Mouse (Mus musculus) myocyte (in vitro differentiated cells): ENCODE data around the gene Tbc1d30. TPM values are rescaled to one million over a fixed set of nuclear protein-coding genes. Genes with fewer than 3 reads are reported as not detected.
A peak's percentile ranks its signal among the peaks of the same experiment; 100 is the strongest.

Source experiments
- H3K27me3 ChIP-seq: one replicate; pipeline ENCODE4 v1.6.1; 2011; ENCODE audit not compliant: control insufficient read depth, insufficient read depth, insufficient read length
- H3K36me3 ChIP-seq: one replicate; pipeline ENCODE4 v1.6.1; 2011; ENCODE audit not compliant: control insufficient read depth, insufficient read depth
- H3K4me2 ChIP-seq: one replicate; pipeline ENCODE4 v1.6.1; 2011; ENCODE audit warnings: low read depth, control low read depth
- H3K4me3 ChIP-seq: one replicate; pipeline ENCODE4 v1.5.1; 2011; ENCODE audit warnings: mild to moderate bottlenecking, control low read depth, moderate library complexity
- H3K79me2 ChIP-seq: one replicate; pipeline ENCODE4 v1.6.1; 2011; ENCODE audit not compliant: control insufficient read depth, insufficient read depth
- H3ac ChIP-seq: one replicate; pipeline ENCODE4 v1.6.1; 2011; ENCODE audit not compliant: control insufficient read depth, insufficient read length
- CEBPB ChIP-seq: IDR thresholded peaks from 2 replicates; pipeline ENCODE4 v1.6.1; 2011; ENCODE audit warnings: mild to moderate bottlenecking, moderate library complexity; ENCODE audit not compliant: poor library complexity, insufficient read depth, severe bottlenecking
- E2F4 ChIP-seq: IDR thresholded peaks from one replicate; pipeline ENCODE4 v1.6.1; 2011; ENCODE audit warnings: mild to moderate bottlenecking, control low read depth, moderate library complexity; ENCODE audit not compliant: insufficient read depth
- MAX ChIP-seq: IDR thresholded peaks from one replicate; pipeline ENCODE4 v1.6.1; 2011; ENCODE audit warnings: low read depth, mild to moderate bottlenecking, control low read depth
- MYOD1 ChIP-seq, 3 experiments: IDR thresholded peaks; one replicate each; pipeline ENCODE4 v1.6.1; 2011; ENCODE audit warnings: control low read depth in 2 of 3, low read depth in 2 of 3, mild to moderate bottlenecking in 2 of 3, moderate library complexity in 1 of 3; ENCODE audit not compliant: insufficient read length in 2 of 3, control insufficient read depth in 1 of 3
- MYOG ChIP-seq, 3 experiments: IDR thresholded peaks; one replicate each; pipeline ENCODE4 v1.6.1; 2011; ENCODE audit warnings: control low read depth in 2 of 3, low read depth in 2 of 3, mild to moderate bottlenecking in 2 of 3; ENCODE audit not compliant: insufficient read length in 2 of 3, control insufficient read depth in 1 of 3, insufficient read depth in 1 of 3
- POLR2A ChIP-seq: IDR thresholded peaks from one replicate; pipeline ENCODE4 v1.6.1; 2011; ENCODE audit warnings: low read depth, mild to moderate bottlenecking, control low read depth, moderate library complexity; ENCODE audit not compliant: insufficient read length
- POLR2AphosphoS2 ChIP-seq: IDR thresholded peaks from one replicate; pipeline ENCODE4 v1.6.1; 2011; ENCODE audit warnings: low read depth, control low read depth; ENCODE audit not compliant: insufficient read length
- REST ChIP-seq: IDR thresholded peaks from one replicate; pipeline ENCODE4 v1.6.1; 2011; ENCODE audit warnings: mild to moderate bottlenecking, control low read depth, moderate library complexity; ENCODE audit not compliant: insufficient read depth, insufficient read length
- SRF ChIP-seq: IDR thresholded peaks from one replicate; pipeline ENCODE4 v1.6.1; 2011; ENCODE audit warnings: low read depth; ENCODE audit not compliant: control insufficient read depth, insufficient read length
- TCF12 ChIP-seq: IDR thresholded peaks from one replicate; pipeline ENCODE4 v1.6.1; 2011; ENCODE audit warnings: mild to moderate bottlenecking, control low read depth; ENCODE audit not compliant: poor library complexity, insufficient read depth, severe bottlenecking
- TCF3 ChIP-seq: IDR thresholded peaks from one replicate; pipeline ENCODE4 v1.6.1; 2011; ENCODE audit warnings: low read depth, control low read depth; ENCODE audit not compliant: insufficient read length
- USF1 ChIP-seq: IDR thresholded peaks from one replicate; pipeline ENCODE4 v1.6.1; 2011; ENCODE audit warnings: low read depth, mild to moderate bottlenecking, control low read depth, moderate library complexity
- polyA plus RNA-seq: library from polyadenylated mRNA; unstranded; fragments of >200 nt; fragmentation: generic; extraction: Trizol; gene quantifications from one replicate; pipeline ENCODE4 v1.2.1, GENCODE M21; 2012; ENCODE audit warnings: missing spikeins

The Tbc1d30 gene
- not detected for polyA plus RNA-seq

GRCm38 (mm10) chr10:121351066-121351581 is at the start of gene Tbc1d30:
Gene Tbc1d30 (minus strand): TSS chr10:121351278.
- H3K36me3 ChIP-seq = no peaks in the 10 kb centered on the region
- H3K27me3 ChIP-seq = peaks cover 16% of the 10 kb centered on the region
- H3K79me2 ChIP-seq = no peaks in the 10 kb centered on the region
- H3K4me3 ChIP-seq = no peak within 1 kb of the TSS
- TF ChIP-seq MYOG (IDR thresholded peaks at IDR 0.05; ENCODE audit: control insufficient read depth in 1 of 3, insufficient read depth in 1 of 3, insufficient read length in 2 of 3, low read depth in 2 of 3) (peak in 1 of 3 experiments; percentile 1), USF1 (no peak)
- H3K4me2 ChIP-seq = peak within 1 kb of the TSS; percentile 12
- H3ac ChIP-seq = no peak within 1 kb of the TSS

- Histone ChIP-seq H3ac (no peak overlapping the region), H3K36me3 (peaks cover 8% of the 10 kb centered on the region), H3K4me2 (no peak overlapping the region), H3K27me3 (no peaks in the 10 kb centered on the region), H3K79me2 (no peaks in the 10 kb centered on the region), H3K4me3 (no peak overlapping the region)
- TF ChIP-seq REST = no peak
- no peak for TF ChIP-seq MAX
- peak in 2 of 3 experiments; percentile 57 to 75 for TF ChIP-seq MYOD1 (IDR thresholded peaks at IDR 0.05; ENCODE audit: control insufficient read depth in 1 of 3, insufficient read length in 2 of 3, low read depth in 2 of 3)
- TF ChIP-seq TCF3 = peak; percentile 53
- peak in 1 of 3 experiments; percentile 87 for TF ChIP-seq MYOG (IDR thresholded peaks at IDR 0.05; ENCODE audit: control insufficient read depth in 1 of 3, insufficient read depth in 1 of 3, insufficient read length in 2 of 3, low read depth in 2 of 3)
- no peak for TF ChIP-seq POLR2A
- no peak for TF ChIP-seq POLR2AphosphoS2
- no peak for TF ChIP-seq SRF
- no peak for TF ChIP-seq E2F4
- TF ChIP-seq TCF12 = no peak
- TF ChIP-seq CEBPB = no peak
- TF ChIP-seq USF1 = no peak
Observed at GRCm38 (mm10) chr10:121398599-121398998, 47.5 kb upstream of the Tbc1d30 start.

DNA sequence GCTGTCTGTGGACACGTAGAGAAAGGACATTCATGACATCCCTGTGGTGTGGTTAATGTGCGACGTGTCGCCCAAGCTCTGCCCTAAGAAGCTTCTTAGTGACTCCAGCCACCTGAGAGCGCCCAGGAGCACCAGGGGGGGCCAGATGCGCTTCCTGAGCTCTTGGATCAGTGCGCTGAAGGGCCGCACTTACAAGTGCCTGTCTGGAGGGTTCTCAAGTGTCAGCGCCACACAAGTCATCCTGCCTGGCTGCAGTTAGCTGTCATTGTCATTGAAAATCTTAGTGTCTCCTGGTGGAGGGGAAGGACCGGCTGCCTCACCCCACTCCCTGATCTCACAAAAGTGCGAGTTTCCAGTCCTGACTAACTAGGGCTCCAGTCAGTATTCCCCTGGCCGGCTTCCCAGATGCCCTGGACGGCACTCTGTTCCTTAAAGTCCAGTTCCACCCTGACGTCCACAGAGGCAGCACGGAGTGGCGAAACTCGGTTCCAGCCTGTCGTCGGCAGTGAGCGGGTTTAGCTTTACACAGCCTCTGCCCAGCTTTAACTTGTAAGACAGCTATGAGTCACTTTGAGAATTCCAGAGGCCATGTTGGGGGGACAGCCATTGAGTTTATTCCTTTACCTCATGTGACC is 44.6 kb upstream of the Tbc1d30 start:
- Histone ChIP-seq H3K79me2 (no peaks in the 10 kb centered on the region), H3K4me2 (no peak overlapping the region), H3K36me3 (peaks cover 19% of the 10 kb centered on the region), H3K27me3 (no peaks in the 10 kb centered on the region), H3ac (no peak overlapping the region), H3K4me3 (no peak overlapping the region)
- TF ChIP-seq REST = no peak
- no peak for TF ChIP-seq E2F4
- TF ChIP-seq POLR2A = no peak
- no peak for TF ChIP-seq TCF12
- TF ChIP-seq CEBPB = no peak
- TF ChIP-seq MYOD1 (IDR thresholded peaks at IDR 0.05; ENCODE audit: control insufficient read depth in 1 of 3, insufficient read length in 2 of 3, low read depth in 2 of 3) = no peak
- no peak for TF ChIP-seq TCF3
- TF ChIP-seq MYOG (IDR thresholded peaks at IDR 0.05; ENCODE audit: control insufficient read depth in 1 of 3, insufficient read depth in 1 of 3, insufficient read length in 2 of 3, low read depth in 2 of 3) = no peak
- no peak for TF ChIP-seq MAX
- no peak for TF ChIP-seq USF1
- no peak for TF ChIP-seq SRF
- no peak for TF ChIP-seq POLR2AphosphoS2

DNA sequence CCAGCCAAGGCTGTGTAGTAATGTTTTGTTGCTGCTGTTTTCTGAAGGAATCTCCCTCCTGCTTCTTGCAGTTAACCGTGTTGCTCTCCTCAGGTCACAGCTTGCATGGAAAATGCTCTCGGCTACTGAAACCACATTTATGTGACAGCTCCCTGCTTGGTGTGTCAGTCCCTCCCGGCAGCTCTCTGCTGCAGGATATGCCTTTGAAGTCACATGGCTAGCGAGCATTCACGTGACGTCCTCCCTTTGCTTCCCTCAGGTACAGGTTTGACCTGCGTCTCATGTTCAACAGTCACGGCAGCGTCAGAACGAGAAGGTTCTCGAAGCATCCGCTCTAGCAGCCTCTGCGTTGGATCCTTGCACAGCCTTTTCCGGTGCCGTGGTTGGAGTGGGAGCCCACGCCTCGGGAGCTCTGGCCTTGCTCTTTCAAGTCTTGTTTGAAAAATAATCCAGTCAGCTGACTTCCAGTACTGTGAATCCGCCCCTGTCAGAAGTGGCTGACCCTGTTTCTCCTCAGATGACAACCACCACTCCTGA is 43.8 kb upstream of the Tbc1d30 start:
- no peak overlapping the region for H3ac ChIP-seq
- peaks cover 19% of the 10 kb centered on the region for H3K36me3 ChIP-seq
- H3K79me2 ChIP-seq = no peaks in the 10 kb centered on the region
- H3K4me2 ChIP-seq = no peak overlapping the region
- H3K27me3 ChIP-seq = no peaks in the 10 kb centered on the region
- no peak overlapping the region for H3K4me3 ChIP-seq
- TF ChIP-seq REST = no peak
- no peak for TF ChIP-seq POLR2AphosphoS2
- no peak for TF ChIP-seq POLR2A

DNA sequence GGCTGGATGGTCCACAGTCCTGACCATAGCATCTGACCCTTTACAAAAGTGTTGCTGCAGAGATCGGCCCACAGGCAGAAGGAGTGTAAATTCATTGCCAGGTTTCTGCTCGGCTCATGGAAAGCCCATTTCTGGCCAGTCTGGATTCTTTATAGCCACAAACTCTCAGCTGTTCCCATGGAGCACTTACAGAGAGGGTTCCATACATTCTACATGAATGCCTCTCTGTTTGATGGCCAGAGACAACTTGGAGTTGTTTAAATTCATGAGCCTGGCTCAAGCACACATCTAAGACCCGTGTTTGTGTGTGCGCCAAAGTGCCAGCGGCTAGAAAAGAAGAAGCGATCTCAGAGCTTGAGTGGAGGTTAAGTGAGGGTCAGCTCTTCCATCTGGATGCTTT is 43.2 kb upstream of the Tbc1d30 start:
- Histone ChIP-seq H3K4me3 (no peak overlapping the region), H3ac (no peak overlapping the region), H3K27me3 (no peaks in the 10 kb centered on the region), H3K4me2 (no peak overlapping the region), H3K36me3 (peaks cover 19% of the 10 kb centered on the region), H3K79me2 (no peaks in the 10 kb centered on the region)
- TF ChIP-seq TCF12 (no peak), SRF (no peak), TCF3 (no peak), MYOG (IDR thresholded peaks at IDR 0.05; ENCODE audit: control insufficient read depth in 1 of 3, insufficient read depth in 1 of 3, insufficient read length in 2 of 3, low read depth in 2 of 3) (no peak), REST (no peak), E2F4 (no peak), MYOD1 (IDR thresholded peaks at IDR 0.05; ENCODE audit: control insufficient read depth in 1 of 3, insufficient read length in 2 of 3, low read depth in 2 of 3) (no peak), USF1 (no peak)
